Mouse (Mus musculus) heart, adult 2 months (tissue): Measurements from ENCODE around the gene Pomp.

Source experiments
- CTCF ChIP-seq: fragments of 200-600 bp; IDR thresholded peaks from 2 replicates; pipeline ENCODE4 v1.8.1; 2022; ENCODE audit warnings: antibody characterized with exemption, mild to moderate bottlenecking, moderate library complexity
- EP300 ChIP-seq: fragments of 200-500 bp; IDR thresholded peaks from 2 replicates; pipeline ENCODE4 v1.6.1; 2011; ENCODE audit warnings: low read depth, low read length, control low read depth; ENCODE audit not compliant: insufficient read depth
- POLR2A ChIP-seq: fragments of 200-500 bp; IDR thresholded peaks from 2 replicates; pipeline ENCODE4 v1.6.1; 2011; ENCODE audit warnings: mild to moderate bottlenecking, low read depth, low read length, control low read depth; ENCODE audit not compliant: insufficient read depth

GRCm38 (mm10) chr5:147907851-147908250 lies 47.6 kb downstream of the Pomp start:
- TF ChIP-seq CTCF (no peak), EP300 (no peak), POLR2A (no peak)
